Mouse (Mus musculus) 416B (cell line): Measurements from ENCODE around the gene Slc22a13.

Experiments used
- DNase-seq: peaks from one replicate; pipeline ENCODE4 v3.0.0; 2011; ENCODE audit warnings: low read depth

Gene Slc22a13

GRCm38 (mm10) chr9:119199151-119199861 lies 9.6 kb downstream of the Slc22a13 start:
- peak; percentile 24 for DNase-seq

DNA sequence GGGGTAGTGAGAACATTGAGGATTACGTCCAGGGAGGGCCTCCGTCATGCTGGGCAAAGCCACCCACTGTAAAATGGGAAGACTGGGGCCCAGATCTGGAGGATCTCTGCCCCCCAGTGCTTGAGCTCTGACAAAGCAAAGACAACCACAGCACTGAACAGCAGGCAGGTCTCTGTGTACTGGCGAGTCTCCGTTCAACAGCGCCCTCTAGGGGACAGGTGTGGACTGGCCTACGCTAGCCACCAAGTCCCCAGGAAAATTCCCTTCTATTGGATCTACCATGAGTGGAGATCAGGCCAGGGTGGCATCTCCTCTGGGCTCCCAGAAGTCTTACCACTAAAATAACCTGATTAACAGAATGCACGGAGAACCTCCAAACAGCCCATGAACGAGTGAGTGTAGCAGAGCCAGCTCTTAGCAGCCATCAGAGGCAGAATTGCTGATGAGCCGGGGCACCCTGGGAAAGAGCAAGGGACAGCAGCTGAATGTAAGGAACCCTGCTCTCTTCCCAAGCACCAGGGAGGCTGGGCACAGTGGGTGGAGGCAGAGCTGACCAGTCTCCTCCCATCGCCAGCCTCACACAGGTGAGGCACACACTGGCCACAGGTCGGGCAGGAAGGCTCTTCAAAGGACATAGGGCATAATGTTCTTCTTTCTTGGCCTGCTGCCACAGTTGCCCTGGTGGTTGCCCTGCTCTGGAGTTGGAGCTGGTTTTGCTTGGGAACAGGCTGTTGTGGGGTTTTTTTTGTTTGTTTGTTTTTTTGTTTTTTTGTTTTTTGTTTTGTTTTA lies 16.5 kb downstream of the Slc22a13 start:
- no peak for DNase-seq

DNA sequence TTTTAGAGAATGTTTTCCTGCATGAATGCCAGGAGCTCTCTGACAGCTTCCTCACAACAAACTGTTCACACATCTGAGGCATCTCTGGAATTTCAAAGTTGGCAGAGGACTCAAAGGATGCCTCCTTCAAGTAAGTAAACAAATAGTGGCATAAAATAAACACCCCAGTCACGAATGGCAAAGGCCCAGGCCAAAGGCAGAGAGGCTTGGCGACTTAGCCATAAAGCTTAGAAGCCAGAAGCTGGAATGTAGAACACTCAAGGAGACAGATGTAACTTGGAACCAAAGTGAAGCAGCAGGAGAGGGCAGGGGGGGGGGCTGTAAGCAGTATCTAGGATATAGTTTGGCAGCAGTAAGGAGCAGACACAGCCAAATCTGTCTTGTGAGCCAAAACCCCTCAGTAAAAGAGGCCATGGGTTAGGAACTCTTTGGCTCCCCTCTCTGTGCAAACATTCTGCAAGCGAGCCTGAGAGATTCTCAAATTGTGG lies 27.6 kb downstream of the Slc22a13 start:
- DNase-seq = no peak

GRCm38 (mm10) chr9:119179292-119179691 lies 29.6 kb downstream of the Slc22a13 start:
- DNase-seq = no peak

GRCm38 (mm10) chr9:119167608-119168007 lies 41.3 kb downstream of the Slc22a13 start:
- no peak for DNase-seq

- no peak for DNase-seq
These were observed 43.4 kb downstream of the Slc22a13 start for GRCm38 (mm10) chr9:119165548-119165947.

DNA sequence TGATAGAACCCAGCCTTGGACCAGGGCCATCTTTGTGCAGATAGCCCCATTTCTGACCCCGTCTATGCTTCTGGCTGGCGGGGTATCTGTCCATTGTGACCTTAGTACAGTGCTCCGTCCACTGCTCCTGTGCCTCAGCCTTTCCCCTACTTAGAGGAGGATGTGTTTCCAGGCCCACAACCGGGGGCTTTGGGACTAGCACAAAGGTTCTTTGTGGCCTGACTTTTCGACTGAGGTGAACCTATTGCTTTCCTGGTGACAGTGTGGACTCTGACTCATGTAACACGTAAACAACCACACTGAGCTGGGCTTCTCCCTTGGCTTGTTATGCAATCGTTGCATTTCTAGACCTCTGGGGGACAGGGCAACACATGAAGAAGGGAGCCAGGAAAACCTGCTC lies 44.2 kb downstream of the Slc22a13 start:
- DNase-seq = peak; percentile 21

GRCm38 (mm10) chr9:119160689-119161088 lies 48.2 kb downstream of the Slc22a13 start:
- no peak for DNase-seq

- no peak for DNase-seq
These were observed 50.0 kb downstream of the Slc22a13 start, which contains the start of gene Gm47289 for GRCm38 (mm10) chr9:119158861-119159260. TSS of gene Gm47289 (plus strand) at chr9:119159161.

- peak; percentile 43 for DNase-seq
These were observed 52.4 kb downstream of the Slc22a13 start, which contains the start of gene Acaa1b for GRCm38 (mm10) chr9:119156278-119157201. TSS of gene Acaa1b (minus strand) at chr9:119157093.

DNA sequence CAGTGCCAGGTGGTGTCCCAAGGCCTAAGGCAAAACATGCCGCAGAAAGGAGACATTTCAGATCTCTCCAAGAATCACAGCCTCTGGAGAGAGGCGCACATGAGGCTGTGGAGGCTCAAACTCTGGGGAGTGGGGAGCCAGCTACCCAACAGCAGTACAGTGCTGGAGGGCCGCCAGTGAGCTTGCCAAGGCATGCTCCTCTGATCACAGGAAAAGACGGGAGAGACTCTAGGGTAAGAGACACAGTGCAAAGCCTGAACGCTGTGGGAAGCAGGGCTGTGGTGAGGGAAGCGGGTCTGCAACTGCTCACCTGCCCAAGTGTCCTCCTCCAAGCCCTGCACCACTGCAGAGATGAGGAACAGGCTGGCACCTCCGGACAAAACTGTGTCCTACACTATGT lies 53.1 kb downstream of the Slc22a13 start:
- no peak for DNase-seq

DNA sequence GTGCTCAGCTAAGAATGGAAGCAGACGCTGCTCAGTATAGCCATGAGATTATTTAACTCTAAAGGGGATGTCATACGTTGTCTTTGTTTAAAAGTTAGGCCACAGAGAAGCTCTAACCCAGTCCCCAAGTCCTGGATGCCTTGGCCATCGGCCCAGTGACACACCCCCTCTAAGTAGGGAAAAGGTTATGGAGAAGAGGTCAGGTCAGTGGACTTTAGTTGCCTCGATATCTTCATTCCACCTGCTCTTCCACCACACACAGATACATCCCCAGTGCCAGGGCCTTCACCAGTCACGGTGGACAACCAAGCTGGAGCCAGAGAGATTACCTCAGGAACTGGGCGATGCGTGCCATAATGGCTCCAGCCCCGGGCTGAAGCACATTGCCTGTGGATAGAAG lies 53.5 kb downstream of the Slc22a13 start:
- no peak for DNase-seq

DNA sequence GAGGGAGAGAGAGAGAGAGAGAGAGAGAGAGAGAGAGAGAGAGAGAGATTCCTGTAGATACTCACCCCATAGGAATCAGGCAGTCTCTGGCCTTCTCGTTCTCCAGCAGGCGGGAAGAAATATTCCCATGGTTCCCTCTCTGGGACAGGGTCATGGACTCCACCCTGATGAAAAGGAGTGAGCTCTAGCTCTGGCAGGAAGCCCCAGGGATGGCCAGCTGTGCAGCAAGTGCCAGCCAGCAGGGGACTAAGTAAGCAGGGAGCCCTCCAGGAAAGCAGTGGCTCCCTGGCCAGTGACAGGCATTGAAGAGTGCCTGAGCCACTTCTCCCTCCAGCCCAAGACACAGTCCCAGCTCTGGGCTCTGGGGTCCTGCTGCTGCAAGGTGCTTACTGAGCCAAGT lies 57.1 kb downstream of the Slc22a13 start:
- no peak for DNase-seq

DNA sequence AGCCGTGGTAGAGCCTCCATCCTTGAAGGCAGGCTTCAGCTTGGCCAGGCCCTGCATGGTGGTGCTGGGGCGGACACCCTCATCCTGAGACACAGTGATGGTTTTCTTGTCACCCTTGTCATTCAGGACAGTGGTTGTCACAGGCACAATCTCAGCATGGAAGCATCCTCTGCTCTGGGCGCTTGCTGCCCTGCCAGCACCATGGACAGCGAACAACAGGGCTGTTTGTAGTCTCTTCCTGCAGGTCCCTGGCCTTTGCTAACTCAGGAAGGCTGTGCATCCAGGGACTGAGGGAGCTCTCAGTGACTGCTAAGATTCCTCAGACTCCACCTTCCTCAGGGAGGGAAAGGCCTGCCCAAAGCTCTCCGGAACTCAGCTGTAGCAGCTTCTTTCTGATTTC lies 59.3 kb downstream of the Slc22a13 start:
- DNase-seq = peak; percentile 50

- DNase-seq = no peak
These were observed 62.7 kb downstream of the Slc22a13 start for GRCm38 (mm10) chr9:119146098-119146770.

DNA sequence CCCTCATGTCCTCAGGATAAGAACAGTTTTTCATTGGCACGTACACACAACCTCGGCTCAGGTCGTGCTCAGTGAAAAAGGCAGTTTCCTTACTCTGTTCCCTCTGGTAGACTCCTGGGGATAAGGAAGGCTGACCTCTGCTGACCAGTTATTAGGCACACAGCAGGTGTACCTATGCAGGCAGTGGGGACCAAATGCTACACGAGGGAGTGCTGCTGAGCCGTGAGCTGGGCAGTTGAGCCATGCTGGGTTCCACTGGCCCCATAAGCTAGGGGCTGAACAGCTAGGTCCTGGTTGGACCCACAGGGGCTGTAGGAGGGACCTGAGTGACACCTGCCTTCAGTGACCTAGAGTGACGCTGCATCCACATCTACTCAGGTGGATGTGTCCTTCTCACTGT lies 63.3 kb downstream of the Slc22a13 start:
- no peak for DNase-seq

GRCm38 (mm10) chr9:119145137-119145536 lies 63.8 kb downstream of the Slc22a13 start:
- no peak for DNase-seq

- no peak for DNase-seq
These were observed 64.2 kb downstream of the Slc22a13 start for GRCm38 (mm10) chr9:119144696-119145095.

DNA sequence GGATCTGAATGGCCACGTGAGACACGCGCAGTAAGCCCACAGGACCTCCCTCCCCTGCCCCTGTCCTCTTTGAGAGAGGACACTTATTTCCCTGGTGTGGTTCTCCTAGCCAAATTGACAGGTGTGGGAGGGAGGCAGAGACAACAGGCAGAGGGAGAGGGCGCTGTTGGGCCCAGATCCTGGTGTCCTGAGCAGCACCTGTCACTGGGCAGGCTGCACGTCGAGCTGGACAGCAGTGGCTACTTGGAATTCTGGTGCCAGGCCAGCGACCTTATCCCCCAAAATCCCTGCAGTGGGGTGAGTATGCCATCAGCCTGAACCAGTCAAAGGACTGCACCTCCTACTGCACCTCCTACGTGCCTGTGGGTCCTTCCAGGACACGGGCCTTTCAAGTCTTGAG lies 65.5 kb downstream of the Slc22a13 start:
- DNase-seq = no peak
